Mouse (Mus musculus): ENCODE measurements at regions not wholly inside any gene's neighbourhood (a gene's known extent, or its start where the extent isn't known, plus 50 kb on each side); places are given as distances from the start of the nearest gene placed in this dataset.

DNA sequence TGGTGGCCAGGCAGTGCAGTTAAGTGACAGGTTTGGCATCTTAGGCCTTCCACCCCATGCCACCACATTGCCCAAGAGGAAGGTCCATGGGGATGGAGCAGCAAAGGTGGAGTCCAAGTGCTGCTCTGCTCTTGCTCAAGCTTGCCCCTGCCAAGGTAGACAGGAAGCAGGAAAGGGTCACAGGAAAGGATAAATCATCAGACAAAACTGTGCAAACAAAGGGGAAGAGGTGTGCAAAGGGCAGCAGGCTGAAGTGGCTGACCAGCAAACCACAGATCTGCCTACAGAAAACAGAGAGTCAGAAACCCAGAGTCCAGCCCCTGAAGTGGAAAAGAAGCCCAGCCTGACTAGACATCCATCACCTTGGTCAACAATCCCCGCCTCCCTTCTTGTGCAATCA is 115.7 kb downstream of the Gp2 start:
- TF ChIP-seq CTCF (IDR thresholded peaks at IDR 0.05 in 2 of 3, conservative IDR thresholded peaks at IDR 0.05 in 1 of 3; ENCODE audit: control insufficient read depth in 1 of 3, insufficient read depth in 1 of 3, low read depth in 2 of 3, low read length in 3 of 3, poor library complexity in 1 of 3, severe bottlenecking in 1 of 3) (no peak), POLR2A (IDR thresholded peaks at IDR 0.05; ENCODE audit: control insufficient read depth in 1 of 2, insufficient read depth in 1 of 2, low read depth in 1 of 2, low read length in 2 of 2, poor library complexity in 1 of 2) (no peak), USF2 (IDR thresholded peaks at IDR 0.05; ENCODE audit: borderline replicate concordance in 1 of 2, insufficient read depth in 1 of 2, low read depth in 1 of 2, low read length in 2 of 2) (no peak), EP300 (IDR thresholded peaks at IDR 0.05; ENCODE audit: low read depth in 1 of 2, low read length in 2 of 2) (no peak), SIN3A (IDR thresholded peaks at IDR 0.05; ENCODE audit: low read length) (no peak), POLR2AphosphoS2 (IDR thresholded peaks at IDR 0.05; ENCODE audit: low read length) (no peak), TBP (IDR thresholded peaks at IDR 0.05; ENCODE audit: low read depth, low read length) (no peak), RCOR1 (IDR thresholded peaks at IDR 0.05; ENCODE audit: low read depth, low read length) (no peak), TAL1 (IDR thresholded peaks at IDR 0.05; ENCODE audit: low read length) (no peak), KAT2A (conservative IDR thresholded peaks at IDR 0.05; ENCODE audit: low read depth, low read length) (no peak), ZC3H11A (IDR thresholded peaks at IDR 0.05; ENCODE audit: low read depth, low read length) (no peak), GATA1 (IDR thresholded peaks at IDR 0.05; ENCODE audit: low read depth, low read length) (no peak)

Data from MEL (cell line).